Mouse (Mus musculus) erythroblast, embryonic 14.5 days (primary cell): ENCODE measurements around the gene Hist1h2an.

Source experiments
- GATA1 ChIP-seq: IDR thresholded peaks from 2 replicates; pipeline ENCODE4 v1.6.1; 2012; ENCODE audit warnings: low read length, inconsistent platforms, mixed read lengths
- TAL1 ChIP-seq: IDR thresholded peaks from 3 replicates; pipeline ENCODE4 v1.6.1; 2012; ENCODE audit warnings: low read length, inconsistent platforms, mixed read lengths

DNA sequence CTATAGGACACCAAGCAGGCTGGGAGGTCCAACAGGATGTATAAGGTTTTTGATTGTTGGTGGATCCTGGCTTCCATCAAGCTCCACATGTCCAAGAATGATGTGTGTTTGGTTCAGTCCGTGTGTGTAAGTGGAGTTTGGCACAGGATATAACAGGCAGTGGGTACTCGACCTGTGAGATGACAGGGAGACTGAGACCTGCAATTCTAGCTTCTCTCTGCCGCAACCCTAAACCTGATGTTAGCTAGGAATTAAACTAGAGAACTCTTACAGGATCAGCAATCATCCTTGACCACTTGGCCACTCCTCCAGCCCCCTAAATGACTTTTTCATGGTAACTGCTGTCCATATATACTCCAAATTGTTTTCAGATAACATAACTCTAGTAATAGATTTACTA lies 34.7 kb downstream of the Hist1h2an start:
- no peak for TF ChIP-seq GATA1
- TF ChIP-seq TAL1, result no peak
